Mouse (Mus musculus) frontal cortex, adult (tissue): ENCODE results near the gene Srgap2.

Experiments
- ATAC-seq: cut with Nextera tagmentation; 2 replicates; pipeline ENCODE4 v1.9.2; 2017; ENCODE audit warnings: mild to moderate bottlenecking, moderate library complexity, mixed read lengths; ENCODE audit not compliant: low TSS enrichment

Gene Srgap2

GRCm38 (mm10) chr1:131417821-131418660, 109.1 kb downstream of the Srgap2 start:
- peak; percentile 89 for ATAC-seq

DNA sequence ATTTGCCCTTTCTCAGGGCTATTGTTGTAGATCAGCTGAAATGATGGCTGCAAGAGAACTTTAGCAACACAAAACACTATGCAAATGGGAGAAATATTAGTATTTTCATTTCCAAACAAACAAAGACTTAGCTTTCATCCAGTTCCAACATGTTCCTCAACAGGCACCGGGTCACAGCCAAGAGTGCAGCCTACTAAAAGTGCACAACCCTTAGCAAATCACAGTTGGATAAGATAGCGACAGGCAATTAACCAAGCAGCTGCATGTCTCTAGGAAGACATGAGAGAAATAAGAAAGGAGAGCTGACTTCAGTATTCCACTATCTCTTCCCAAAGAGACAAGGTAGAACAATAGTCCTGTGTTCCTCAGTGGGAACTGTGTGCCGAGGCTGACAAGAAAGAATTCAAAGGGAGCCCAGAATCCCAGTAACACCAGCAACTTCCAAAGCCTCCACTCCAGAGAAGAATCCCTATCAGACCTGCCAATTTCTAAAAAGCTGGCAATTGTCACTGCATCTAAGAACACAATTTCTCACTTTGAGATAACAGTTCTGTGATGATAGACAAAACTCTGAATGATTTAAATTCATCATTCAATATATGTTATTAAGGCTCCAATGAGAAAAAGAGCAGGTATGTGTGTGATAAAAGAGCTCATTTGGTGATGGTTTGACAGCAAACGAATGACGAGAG, 109.9 kb downstream of the Srgap2 start:
- ATAC-seq, result 0 out of 2 replicates have a peak, but pooled peaks have one; percentile 33

GRCm38 (mm10) chr1:131403567-131403966, 123.6 kb downstream of the Srgap2 start:
- no peak for ATAC-seq

GRCm38 (mm10) chr1:131400844-131401243, 126.3 kb downstream of the Srgap2 start:
- peak; percentile 52 for ATAC-seq

DNA sequence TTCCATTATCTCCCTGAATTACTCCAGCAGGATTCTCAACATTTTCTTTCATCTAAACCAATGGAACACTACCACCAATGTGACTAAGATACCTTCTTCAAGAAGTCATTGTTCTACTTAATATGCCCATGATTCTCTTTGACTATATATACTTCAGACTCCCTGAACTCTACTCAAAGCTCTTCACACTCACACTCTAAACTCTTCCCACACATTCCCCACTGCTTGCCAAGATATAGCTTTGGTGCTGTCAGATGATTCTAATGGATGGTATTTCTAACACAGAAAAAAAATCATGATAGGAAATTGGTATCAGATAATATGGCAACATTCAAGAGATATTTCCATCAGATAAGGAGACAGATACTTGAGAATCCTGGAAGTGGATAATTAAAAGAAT, 129.0 kb downstream of the Srgap2 start:
- peak; percentile 76; the same call in 1 of the 2 replicates for ATAC-seq

GRCm38 (mm10) chr1:131384406-131384805, 142.7 kb downstream of the Srgap2 start:
- peak; percentile 52; the same call in 1 of the 2 replicates for ATAC-seq

DNA sequence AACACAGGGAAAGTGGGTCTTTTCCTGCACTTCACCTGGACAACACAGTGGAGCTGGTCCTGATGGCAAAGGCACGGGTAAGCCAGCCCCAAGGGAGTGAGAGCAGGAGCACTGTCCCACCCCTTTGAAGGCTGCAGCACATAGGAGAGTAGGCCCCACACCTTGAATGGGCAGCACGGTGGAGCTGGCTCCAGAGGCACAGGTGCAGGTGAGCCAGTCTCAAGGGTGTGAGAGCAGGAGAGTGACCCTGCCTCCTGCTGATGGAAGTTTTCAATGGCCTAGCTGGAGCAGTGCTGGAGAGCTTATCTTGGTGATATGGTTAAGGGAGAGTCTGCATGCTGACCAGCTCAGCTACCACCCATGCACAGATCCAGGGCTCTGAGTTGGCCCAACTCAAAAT, 145.0 kb downstream of the Srgap2 start:
- ATAC-seq, result no peak

DNA sequence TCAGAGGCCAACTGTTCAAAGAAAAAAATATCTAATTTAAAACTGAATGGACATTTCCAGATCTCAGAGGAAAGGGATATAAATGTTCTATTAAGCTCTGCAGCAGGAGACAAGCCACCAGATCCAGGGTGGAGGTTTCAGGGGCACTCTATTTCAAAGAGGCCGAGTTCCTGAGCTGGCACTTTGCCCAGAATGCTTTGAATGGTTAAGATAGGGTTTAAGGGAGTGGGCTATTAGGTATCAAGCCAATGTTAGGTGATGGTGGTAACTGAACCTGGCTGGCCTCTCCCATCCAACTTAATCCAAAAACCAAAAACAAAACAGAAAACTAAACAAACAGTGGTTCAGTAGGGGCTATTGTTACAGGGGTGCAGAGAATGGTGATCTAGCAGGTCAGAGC, 146.9 kb downstream of the Srgap2 start:
- no peak for ATAC-seq

DNA sequence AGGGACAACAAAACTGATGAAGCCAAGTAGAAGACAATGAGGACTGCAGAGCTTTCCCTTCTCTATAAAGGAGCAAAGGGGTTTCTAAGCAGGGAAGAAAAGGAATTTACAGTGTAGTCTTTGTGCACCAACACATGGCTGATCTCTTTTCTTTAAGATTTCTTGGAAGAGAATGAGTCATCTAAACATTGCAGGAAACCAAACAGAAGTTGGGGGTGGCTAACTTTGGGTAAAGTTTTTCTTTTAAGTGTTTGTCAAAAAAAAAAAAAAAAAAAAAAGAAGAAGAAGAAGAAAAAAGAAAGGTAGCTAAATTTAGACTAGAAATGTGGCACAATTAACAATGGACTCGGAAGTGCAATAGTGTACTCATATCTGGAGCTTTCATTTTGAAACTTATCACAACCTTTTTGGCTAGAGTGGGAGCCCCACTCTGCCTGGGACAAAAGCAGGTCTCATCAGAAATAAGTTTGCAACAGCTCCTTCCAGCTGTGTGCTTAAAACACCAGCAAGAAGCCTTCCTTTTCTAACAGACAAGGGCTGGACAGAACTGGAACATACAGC, 148.2 kb downstream of the Srgap2 start:
- no peak for ATAC-seq

DNA sequence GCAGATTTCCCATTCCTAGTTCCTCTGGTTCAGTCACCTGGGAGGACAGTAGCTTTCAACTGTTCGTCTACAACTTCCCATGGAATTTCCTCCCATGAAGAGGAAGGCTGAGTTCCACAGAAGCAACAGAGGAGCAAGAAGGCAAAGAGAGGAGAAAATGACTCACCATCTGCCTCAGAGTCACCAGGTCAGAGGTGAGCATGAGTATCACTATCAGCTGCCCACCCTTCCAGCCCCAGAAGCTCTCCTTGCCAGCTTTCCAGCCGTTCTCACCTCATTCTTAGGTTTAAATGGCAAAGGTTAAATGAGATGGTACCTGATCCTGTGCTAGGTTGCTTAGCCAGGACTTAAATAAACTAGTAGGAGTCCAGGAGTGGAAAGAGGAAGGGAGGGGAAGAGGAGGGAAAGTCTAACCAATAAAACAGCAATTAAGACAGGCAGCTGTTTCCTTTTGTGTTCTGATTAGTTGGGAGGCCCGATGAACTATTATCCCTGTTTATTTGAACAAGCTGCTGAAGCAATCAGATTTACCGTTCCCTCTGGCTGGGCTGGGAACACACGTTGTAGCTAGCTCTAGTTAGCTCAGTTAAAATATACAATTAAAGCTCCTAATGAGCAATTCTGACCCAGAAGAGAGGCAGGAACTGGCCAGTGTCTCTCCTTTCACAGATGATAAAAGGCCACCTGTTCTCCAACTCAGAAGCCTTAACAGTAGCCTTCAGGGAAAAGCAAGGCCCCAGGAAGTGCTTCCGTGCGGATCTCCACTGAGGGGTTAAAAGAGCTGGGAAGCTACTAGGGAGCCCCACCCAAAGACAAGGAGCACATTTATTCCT, 148.9 kb downstream of the Srgap2 start:
- ATAC-seq, result no peak

GRCm38 (mm10) chr1:131365832-131366231, 161.3 kb downstream of the Srgap2 start:
- ATAC-seq, result no peak

DNA sequence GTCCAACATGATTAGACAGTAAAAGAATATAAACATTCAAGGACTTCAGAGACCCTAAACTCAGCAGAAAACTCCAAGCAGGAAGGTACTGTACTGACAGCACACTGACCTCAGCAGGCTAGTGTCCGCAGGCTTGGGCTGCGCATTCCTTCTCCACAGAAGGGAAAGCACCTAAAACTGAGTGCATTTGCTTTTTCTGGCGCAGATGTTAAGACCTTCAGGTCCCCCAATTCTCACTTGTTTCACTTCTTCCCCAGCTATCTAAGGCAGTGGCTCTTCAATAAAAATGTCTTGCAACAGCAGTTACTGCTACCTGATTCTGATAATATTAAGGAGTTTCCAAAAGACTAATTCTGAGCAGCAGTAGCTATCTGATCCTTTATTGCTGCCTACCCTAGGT, 162.7 kb downstream of the Srgap2 start:
- ATAC-seq, result no peak

GRCm38 (mm10) chr1:131363887-131364286, 163.3 kb downstream of the Srgap2 start:
- no peak for ATAC-seq

GRCm38 (mm10) chr1:131362089-131362488, 165.1 kb downstream of the Srgap2 start:
- 0 out of 2 replicates have a peak, but pooled peaks have one; percentile 26 for ATAC-seq

DNA sequence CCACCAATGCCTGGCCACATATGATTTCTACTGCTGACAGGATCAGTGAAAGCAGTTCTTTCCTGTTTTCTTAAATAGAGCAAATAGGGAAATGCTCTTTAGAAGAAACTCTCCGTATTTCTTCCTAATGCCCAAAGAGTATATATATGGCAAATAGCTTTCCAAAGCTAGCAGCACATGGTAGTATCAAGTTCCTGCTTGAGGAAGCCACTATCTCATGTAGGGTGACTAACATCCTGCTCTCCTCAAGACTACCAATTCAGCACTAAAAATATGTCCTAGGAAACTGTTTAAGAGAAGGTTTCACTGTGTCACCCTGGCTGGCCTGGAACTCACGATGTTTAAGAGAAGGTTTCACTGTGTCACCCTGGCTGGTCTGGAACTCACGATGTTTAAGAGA, 166.4 kb downstream of the Srgap2 start:
- ATAC-seq, result no peak

GRCm38 (mm10) chr1:131359609-131360008, 167.5 kb downstream of the Srgap2 start:
- ATAC-seq, result no peak

GRCm38 (mm10) chr1:131357213-131357612, 169.9 kb downstream of the Srgap2 start:
- ATAC-seq, result no peak

DNA sequence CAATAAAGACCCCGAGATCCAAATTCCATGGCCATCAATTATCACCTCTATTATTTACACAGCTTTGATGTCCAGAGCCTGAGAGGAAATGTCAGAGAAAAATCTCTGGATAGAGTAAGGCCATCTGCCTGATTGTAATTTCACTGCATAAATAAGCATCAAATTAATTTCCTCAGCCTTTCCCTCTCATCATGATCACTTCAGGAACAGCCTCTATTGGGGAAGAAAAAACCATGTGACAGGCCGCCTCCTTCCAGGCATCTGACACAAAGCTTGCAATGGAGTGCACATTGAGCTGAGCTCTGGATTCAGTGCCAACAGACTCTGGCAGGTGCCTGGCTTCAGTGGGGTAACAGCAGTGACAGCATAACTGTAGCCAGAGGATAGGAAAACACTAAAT, 175.7 kb downstream of the Srgap2 start:
- peak; percentile 72 for ATAC-seq

- peak; percentile 67 for ATAC-seq
Measured at GRCm38 (mm10) chr1:131349993-131350510, 177.1 kb downstream of the Srgap2 start.

GRCm38 (mm10) chr1:131347708-131348107, 179.4 kb downstream of the Srgap2 start:
- ATAC-seq, result no peak

DNA sequence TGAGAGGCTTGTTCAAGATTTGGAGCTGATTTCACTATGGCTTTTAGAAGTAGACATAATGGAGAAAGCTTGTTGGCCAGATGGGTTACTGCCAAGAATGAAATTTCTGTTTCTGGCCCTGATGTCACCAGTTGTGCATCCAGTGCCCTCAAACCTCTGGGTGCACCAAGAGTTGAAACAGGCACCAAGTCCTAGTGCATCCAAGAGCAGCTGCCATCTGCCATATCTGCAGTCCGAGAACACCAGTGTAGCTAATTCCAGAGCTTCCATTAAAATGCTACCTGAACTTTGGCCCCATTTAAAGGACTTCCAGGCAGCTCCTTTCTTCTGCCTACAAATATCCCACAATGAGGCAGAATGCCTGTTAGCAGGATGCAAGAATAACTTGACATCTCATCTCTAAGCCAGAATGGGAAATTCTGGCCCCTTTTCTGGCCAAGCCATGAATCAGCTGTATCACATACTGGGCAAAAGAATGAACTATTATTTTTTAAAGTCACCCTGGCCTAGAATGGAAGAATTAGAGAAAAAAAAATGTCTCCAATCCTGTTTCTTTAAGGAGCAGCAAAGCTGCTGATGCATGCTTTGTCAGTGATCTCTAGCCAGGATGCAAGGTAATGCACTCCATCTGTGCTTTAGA, 180.1 kb downstream of the Srgap2 start:
- 0 out of 2 replicates have a peak, but pooled peaks have one; percentile 32 for ATAC-seq
